Mouse (Mus musculus) lung, adult 2 months (tissue): ENCODE data around the gene Arhgap29.

Experiments
- CTCF ChIP-seq: fragments of 200-500 bp; IDR thresholded peaks from 2 replicates; pipeline ENCODE4 v1.5.1; 2011; ENCODE audit warnings: mild to moderate bottlenecking, low read length, control low read depth; ENCODE audit not compliant: insufficient read depth
- POLR2A ChIP-seq: fragments of 200-500 bp; IDR thresholded peaks from 2 replicates; pipeline ENCODE4 v1.6.1; 2011; ENCODE audit warnings: low read depth, mild to moderate bottlenecking, control low read depth, low read length, borderline replicate concordance; ENCODE audit errors: extremely low read depth

DNA sequence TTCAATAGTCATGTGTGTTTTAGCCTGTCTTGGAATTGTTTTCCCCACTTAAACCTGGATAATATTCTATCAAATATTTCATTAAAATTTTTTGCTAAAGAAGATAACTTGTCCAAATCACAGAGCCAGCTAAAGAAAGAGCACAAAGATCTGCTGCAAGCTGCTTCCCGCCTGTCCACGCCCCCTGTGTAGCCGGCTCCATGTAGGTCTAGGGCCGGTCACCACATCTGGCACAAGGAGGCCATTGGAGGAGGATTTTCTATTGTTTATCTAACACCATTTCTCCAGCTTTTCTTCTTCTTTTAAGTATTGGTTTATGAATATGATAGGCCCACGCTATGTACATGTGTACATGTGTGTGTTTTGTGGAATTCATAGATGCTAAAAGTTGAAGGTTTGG, 38.9 kb upstream of the Arhgap29 start:
- no peak for TF ChIP-seq CTCF
- no peak for TF ChIP-seq POLR2A
